Mouse (Mus musculus): ENCODE data around the gene Pgm1. TPM values are rescaled to one million over a fixed set of nuclear protein-coding genes. Genes with fewer than 3 reads are reported as not detected.

Pgm1 gene
- polyA plus RNA-seq, 1 experiment from 2014 or later, result 52.4 TPM

GRCm38 (mm10) chr4:100035919-100036554 is 106.8 kb downstream of the Pgm1 start:
- no peak for TF ChIP-seq EP300 (optimal IDR thresholded peaks at IDR 0.05)
- TF ChIP-seq CTCF (IDR thresholded peaks at IDR 0.05; ENCODE audit: low read depth), result no peak
- 52% methylated on average over 16 of the region's 16 CpGs for WGBS
- ATAC-seq (ENCODE audit: low FRiP score, low TSS enrichment) (no peak), DNase-seq (ENCODE audit: low spot score) (no peak)
- no peak overlapping the region for H3K4me2 ChIP-seq (replicated peaks; ENCODE audit: low read depth)
- H3K9ac ChIP-seq (ENCODE audit: low read length), result no peak overlapping the region
- no peaks in the 10 kb centered on the region for H3K4me1 ChIP-seq (replicated peaks; ENCODE audit: control insufficient read depth, insufficient read depth)
- H3K27me3 ChIP-seq (ENCODE audit: control insufficient read depth, insufficient read depth, low read length), result no peaks in the 10 kb centered on the region
- H3K36me3 ChIP-seq (ENCODE audit: control insufficient read depth, insufficient read depth, low read length), result no peaks in the 10 kb centered on the region
- H3K4me3 ChIP-seq (ENCODE audit: low read depth, low read length), result no peak overlapping the region
- no peaks in the 10 kb centered on the region for H3K9me3 ChIP-seq (ENCODE audit: control insufficient read depth, low read length)
- H3K27ac ChIP-seq (replicated peaks), result no peak overlapping the region

Other genes with a start within 250 kb of the Pgm1 start
- 7.6 and 7.8 TPM in 2 replicates for gene Alg6, start 213.8 kb upstream of the Pgm1 start, polyA plus RNA-seq (2015; fragmentation: Nextera tagmentation; extraction: Ambion mirVana)
- gene Efcab7, start 100.2 kb upstream of the Pgm1 start, polyA plus RNA-seq (2015; fragmentation: Nextera tagmentation; extraction: Ambion mirVana), result 9.0 and 9.5 TPM in 2 replicates
- gene Itgb3bp, start 399 bp downstream of the Pgm1 start, polyA plus RNA-seq (2015; fragmentation: Nextera tagmentation; extraction: Ambion mirVana), result 19.2 and 19.6 TPM in 2 replicates
- 2.6 and 3.1 TPM in 2 replicates for gene Ror1, start 166.4 kb downstream of the Pgm1 start, polyA plus RNA-seq (2015; fragmentation: Nextera tagmentation; extraction: Ambion mirVana)

Measured in stomach, postnatal 0 days (tissue).